Mouse (Mus musculus) frontal cortex, adult (tissue): Measurements from ENCODE around the gene Spag17.

Experiments
- ATAC-seq: cut with Nextera tagmentation; 2 replicates; pipeline ENCODE4 v1.9.2; 2017; ENCODE audit warnings: mild to moderate bottlenecking, moderate library complexity, mixed read lengths; ENCODE audit not compliant: low TSS enrichment

Gene Spag17

GRCm38 (mm10) chr3:100164991-100165390 is 279.8 kb downstream of the Spag17 start:
- ATAC-seq: no peak

- ATAC-seq: no peak
These were observed 290.8 kb downstream of the Spag17 start for GRCm38 (mm10) chr3:100176031-100176430.

GRCm38 (mm10) chr3:100180471-100180870 is 295.3 kb downstream of the Spag17 start:
- ATAC-seq: peak; percentile 56

- ATAC-seq: peak; percentile 88
These were observed 304.2 kb downstream of the Spag17 start for GRCm38 (mm10) chr3:100189444-100189843.

- no peak for ATAC-seq
These were observed 304.7 kb downstream of the Spag17 start for GRCm38 (mm10) chr3:100189861-100190260.
